Mouse (Mus musculus): ENCODE data around the gene Wrb. TPM values are rescaled to one million over a fixed set of nuclear protein-coding genes. Genes with fewer than 3 reads are reported as not detected.

Wrb gene
- total and polyA plus RNA-seq, 3 experiments = 34.5 to 58.8 (median 45.2) TPM

DNA sequence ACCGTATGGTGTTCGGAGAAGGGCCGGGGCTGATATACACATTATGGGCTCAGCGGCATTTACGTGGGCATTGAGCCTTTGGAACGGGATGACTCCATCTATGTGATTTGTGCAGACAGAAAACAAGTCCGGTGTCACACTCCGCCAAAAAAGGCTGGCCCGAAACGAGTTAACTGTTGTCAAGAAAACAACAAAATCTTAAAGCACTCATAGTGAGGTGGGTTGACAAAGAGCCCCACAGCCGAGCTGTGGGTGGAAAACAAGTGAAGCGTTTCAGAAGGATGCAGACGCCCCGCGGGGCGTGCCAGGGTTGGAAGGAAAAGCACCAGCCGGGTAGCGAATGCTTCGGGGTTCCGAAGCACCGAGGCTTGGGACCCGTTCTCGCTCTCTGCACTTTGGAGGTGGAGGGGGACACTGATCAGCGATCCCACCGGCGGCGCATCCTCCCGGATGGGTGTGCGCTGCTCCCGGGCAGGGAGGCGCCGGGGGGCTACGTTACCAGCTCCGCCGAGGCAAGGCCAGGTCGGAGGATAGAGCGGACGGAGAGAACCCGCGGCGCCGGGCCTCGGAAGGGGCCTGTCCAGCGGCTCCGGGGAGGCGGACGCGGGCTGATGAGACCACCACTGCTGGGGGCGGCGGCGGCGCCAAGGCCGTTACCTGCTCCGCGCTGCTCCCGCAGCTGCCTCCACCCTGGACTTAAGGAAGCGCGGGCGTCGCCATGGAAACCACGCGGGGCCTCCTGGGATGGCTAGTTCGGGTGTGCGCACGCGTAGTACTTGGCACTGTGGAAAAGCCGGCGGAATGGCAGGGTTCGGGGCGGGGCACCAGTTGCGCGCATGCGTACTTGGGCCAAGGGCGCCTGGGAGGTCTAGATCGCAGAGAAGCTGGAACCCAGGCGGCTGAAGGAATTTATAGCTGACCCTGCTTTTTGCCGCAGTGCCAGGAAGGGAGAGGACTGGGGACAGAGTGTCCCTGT is 46.6 kb downstream of the Wrb start, which contains the start of gene Lca5l:
Gene Lca5l (minus strand): TSS at position 741 of the 976 bp plus-strand sequence.
- H3K9me3 ChIP-seq (replicated peaks; ENCODE audit: low read length) = no peaks in the 10 kb centered on the region
- peak within 1 kb of the TSS; percentile 93 for H3K4me2 ChIP-seq (ENCODE audit: insufficient read depth, low read depth, poor library complexity, severe bottlenecking)
- H3K4me1 ChIP-seq (ENCODE audit: control insufficient read depth in 1 of 2, insufficient read depth in 2 of 2) = peaks cover 0 to 7% of the 10 kb centered on the region in 2 experiments; a peak in 2 of 4 replicates
- no peaks in the 10 kb centered on the region for H3K36me3 ChIP-seq (replicated peaks in 1 of 2; ENCODE audit: control insufficient read depth in 1 of 2, insufficient read depth in 1 of 2, low read length in 1 of 2)
- H3K27ac ChIP-seq (ENCODE audit: insufficient read depth, low read depth) = no peak within 1 kb of the TSS
- peak; percentile 99 for DNase-seq (ENCODE audit: extremely low read depth)
- H3K79me2 ChIP-seq (replicated peaks; ENCODE audit: control insufficient read depth, extremely low read depth, insufficient read depth, poor library complexity, severe bottlenecking) = no peaks in the 10 kb centered on the region
- peaks cover 17% of the 10 kb centered on the region for H3K27me3 ChIP-seq (replicated peaks)
- in situ Hi-C loops (cut with MboI; ENCODE audit: low pct_ligation_motif_present, low pct_unique_long_range_greater_than_20kb, low sequenced_read_pairs) (no loop called here), dilution Hi-C loops (cut with MboI; ENCODE audit: extremely low pct_ligation_motif_present, extremely low pct_unique_long_range_greater_than_20kb, low sequenced_read_pairs) (no loop called here)
- TF ChIP-seq SIN3A (IDR thresholded peaks at IDR 0.05; ENCODE audit: low read length) = peak; percentile 91; the same call in 1 of the 2 replicates
- peak; percentile 73; the same call in 1 of the 2 replicates for TF ChIP-seq POLR2AphosphoS2 (IDR thresholded peaks at IDR 0.05; ENCODE audit: low read depth, low read length)
- 0 out of 2 replicates have a peak, but pooled peaks have one; percentile 15 for TF ChIP-seq BHLHE40 (IDR thresholded peaks at IDR 0.05; ENCODE audit: low read depth, low read length)
- peak; percentile 93 for TF ChIP-seq MXI1 (IDR thresholded peaks at IDR 0.05; ENCODE audit: low read depth, low read length)
- peak; percentile 74 for TF ChIP-seq HCFC1 (IDR thresholded peaks at IDR 0.05; ENCODE audit: low read depth, low read length)
- TF ChIP-seq TCF12 (IDR thresholded peaks at IDR 0.05; ENCODE audit: low read depth, low read length) = peak; percentile 76
- TF ChIP-seq SMC3 (IDR thresholded peaks at IDR 0.05; ENCODE audit: low read depth, low read length) = no peak
- TF ChIP-seq CTCF (conservative IDR thresholded peaks at IDR 0.05 in 1 of 2, IDR thresholded peaks at IDR 0.05 in 1 of 2; ENCODE audit: low read depth in 2 of 2, low read length in 2 of 2) = no peak
- TF ChIP-seq UBTF (IDR thresholded peaks at IDR 0.05; ENCODE audit: low read depth, low read length) = peak; percentile 74
- TF ChIP-seq ELF1 (IDR thresholded peaks at IDR 0.05; ENCODE audit: low read depth, low read length) = peak; percentile 73
- 0 out of 2 replicates have a peak, but pooled peaks have one; percentile 47 for TF ChIP-seq ZMIZ1 (IDR thresholded peaks at IDR 0.05; ENCODE audit: low read depth, low read length)
- TF ChIP-seq NRF1 (IDR thresholded peaks at IDR 0.05; ENCODE audit: low read depth, low read length) = peak; percentile 93
- TF ChIP-seq CHD2 (IDR thresholded peaks at IDR 0.05; ENCODE audit: low read length) = no peak
- TF ChIP-seq POLR2A (IDR thresholded peaks at IDR 0.05; ENCODE audit: low read depth, low read length) = peak; percentile 95
- peak; percentile 89 for TF ChIP-seq NELFE (IDR thresholded peaks at IDR 0.05; ENCODE audit: low read depth, low read length)
- peak within 1 kb of the TSS; percentile 67 for H3K9ac ChIP-seq (ENCODE audit: insufficient read depth, low read depth)
- H3K4me3 ChIP-seq (replicated peaks in 1 of 3; ENCODE audit: low read depth in 2 of 3, low read length in 2 of 3, poor library complexity in 1 of 3) = peak within 1 kb of the TSS; percentile 65 to 92 (median 72)

DNA sequence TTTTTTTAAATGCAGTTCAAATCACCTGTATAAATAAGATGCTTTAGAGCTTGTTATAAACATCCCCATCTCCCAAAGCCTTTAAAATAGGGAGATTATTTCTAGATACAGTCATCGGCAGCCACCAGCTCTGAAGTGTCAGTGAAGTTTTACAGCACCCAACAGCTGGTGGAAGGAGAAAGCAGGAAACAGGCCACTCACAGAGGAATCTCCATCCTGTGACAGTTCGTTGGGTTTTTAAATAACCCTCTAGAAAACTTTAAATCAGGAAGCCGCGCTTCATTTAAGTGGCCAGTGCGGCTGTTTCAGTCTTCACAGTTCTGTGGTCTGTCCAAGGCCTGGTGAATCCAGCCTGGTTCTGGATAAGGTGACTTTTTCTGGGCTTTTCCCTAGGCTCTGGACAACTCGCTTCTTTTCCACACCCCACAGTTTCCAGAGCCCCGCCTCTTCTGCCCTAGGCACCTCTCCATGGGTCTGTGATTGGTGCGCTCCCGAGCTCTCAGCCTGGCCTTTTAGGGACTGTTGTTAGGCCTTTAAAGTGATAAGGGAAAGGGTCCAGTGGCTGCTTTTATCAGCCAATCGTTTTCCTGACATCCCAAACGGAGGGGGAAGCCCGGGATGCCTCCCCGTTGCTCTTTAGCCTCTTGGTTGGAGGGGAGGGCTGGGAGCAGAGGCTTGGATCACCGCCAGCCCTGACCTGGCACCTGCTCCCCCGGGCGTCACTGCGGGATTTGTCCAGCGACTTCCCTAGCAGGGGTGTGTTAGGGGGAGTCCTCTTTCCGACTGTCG is 54.9 kb downstream of the Wrb start, which contains the start of gene Sh3bgr:
Gene Sh3bgr (plus strand): TSS at position 538 of the 789 bp plus-strand sequence.
- H3K9ac ChIP-seq (ENCODE audit: insufficient read depth, low read depth) = no peak within 1 kb of the TSS

More for the DNA sequence above, 54.9 kb downstream of the Wrb start, which contains the start of gene Sh3bgr:
- Histone ChIP-seq H3K4me2 (ENCODE audit: insufficient read depth, low read depth, poor library complexity, severe bottlenecking) (no peak within 1 kb of the TSS), H3K27me3 (replicated peaks) (no peaks in the 10 kb centered on the region), H3K36me3 (replicated peaks in 1 of 2; ENCODE audit: control insufficient read depth in 1 of 2, insufficient read depth in 1 of 2, low read length in 1 of 2) (no peaks in the 10 kb centered on the region), H3K27ac (ENCODE audit: insufficient read depth, low read depth) (no peak within 1 kb of the TSS), H3K4me1 (ENCODE audit: control insufficient read depth in 1 of 2, insufficient read depth in 2 of 2) (0 out of 4 replicates have a peak, but pooled peaks cover 0 to 3% of the 10 kb centered on the region in 2 experiments), H3K9me3 (replicated peaks; ENCODE audit: low read length) (no peaks in the 10 kb centered on the region), H3K4me3 (replicated peaks in 1 of 3; ENCODE audit: low read depth in 2 of 3, low read length in 2 of 3, poor library complexity in 1 of 3) (no peak within 1 kb of the TSS), H3K79me2 (replicated peaks; ENCODE audit: control insufficient read depth, extremely low read depth, insufficient read depth, poor library complexity, severe bottlenecking) (no peaks in the 10 kb centered on the region)
- DNase-seq (ENCODE audit: extremely low read depth) = no peak
- TF ChIP-seq SIN3A (IDR thresholded peaks at IDR 0.05; ENCODE audit: low read length) (no peak), JUND (conservative IDR thresholded peaks at IDR 0.05; ENCODE audit: low read depth, low read length) (no peak), GABPA (IDR thresholded peaks at IDR 0.05; ENCODE audit: insufficient replicate concordance, low read depth, low read length) (no peak), MAZ (IDR thresholded peaks at IDR 0.05; ENCODE audit: low read depth, low read length) (no peak), E2F4 (IDR thresholded peaks at IDR 0.05; ENCODE audit: insufficient replicate concordance, low read depth, low read length) (no peak)
- dilution Hi-C loops (cut with MboI; ENCODE audit: extremely low pct_ligation_motif_present, extremely low pct_unique_long_range_greater_than_20kb, low sequenced_read_pairs) = no loop called here
- in situ Hi-C loops (cut with MboI; ENCODE audit: low pct_ligation_motif_present, low pct_unique_long_range_greater_than_20kb, low sequenced_read_pairs) = no loop called here
